Mouse (Mus musculus) CH12.LX (cell line): ENCODE measurements at regions not wholly inside any gene's neighbourhood (a gene's known extent, or its start where the extent isn't known, plus 50 kb on each side); places are given as distances from the start of the nearest gene placed in this dataset.
A peak's percentile ranks its signal among the peaks of the same experiment; 100 is the strongest.

Source experiments
- DNase-seq: peaks from one replicate; pipeline ENCODE4 v3.0.0-alpha.2; 2013; ENCODE audit errors: extremely low read depth
- H3K27ac ChIP-seq: 2 replicates; pipeline ENCODE4 v1.5.1; 2012; ENCODE audit warnings: low read depth, mild to moderate bottlenecking, control low read depth, moderate library complexity; ENCODE audit not compliant: insufficient read depth
- H3K27me3 ChIP-seq: replicated peaks from 2 replicates; pipeline ENCODE3; 2012; ENCODE audit warnings: inconsistent platforms
- H3K36me3 ChIP-seq, 2 experiments: replicated peaks in 1 of 2; 2 replicates each; pipeline versions ENCODE3 to v1.6.1; 2012; ENCODE audit warnings: inconsistent platforms in 1 of 2, low read length in 1 of 2, mild to moderate bottlenecking in 1 of 2, mixed read lengths in 1 of 2, moderate library complexity in 1 of 2; ENCODE audit not compliant: control insufficient read depth in 1 of 2, insufficient read depth in 1 of 2
- H3K4me1 ChIP-seq, 2 experiments: 2 replicates each; pipeline ENCODE4 v1.6.1; 2012; ENCODE audit warnings: inconsistent platforms in 1 of 2, moderate library complexity in 1 of 2; ENCODE audit not compliant: insufficient read depth in 2 of 2, control insufficient read depth in 1 of 2
- H3K4me2 ChIP-seq: 2 replicates; pipeline ENCODE4 v1.6.1; 2012; ENCODE audit warnings: low read depth, mild to moderate bottlenecking, control low read depth; ENCODE audit not compliant: poor library complexity, insufficient read depth, severe bottlenecking
- H3K4me3 ChIP-seq, 3 experiments: fragments of 150-350 bp in 1 of 3; sonication (generic) in 1 of 3; replicated peaks in 1 of 3; 2 replicates each; pipeline versions ENCODE3 to v1.5.1; 2011 to 2012; ENCODE audit warnings: low read depth in 2 of 3, low read length in 2 of 3, mild to moderate bottlenecking in 2 of 3, moderate library complexity in 2 of 3, control low read depth in 1 of 3, improper control_type of control experiment in 1 of 3, inconsistent platforms in 1 of 3, mixed read lengths in 1 of 3; ENCODE audit not compliant: poor library complexity in 1 of 3
- H3K79me2 ChIP-seq: replicated peaks from 2 replicates; pipeline ENCODE4 v1.6.1; 2012; ENCODE audit warnings: mild to moderate bottlenecking, moderate library complexity; ENCODE audit not compliant: control insufficient read depth, poor library complexity, insufficient read depth, severe bottlenecking; ENCODE audit errors: extremely low read depth
- H3K9ac ChIP-seq: 2 replicates; pipeline ENCODE4 v1.6.1; 2012; ENCODE audit warnings: low read depth, mild to moderate bottlenecking, control low read depth, moderate library complexity; ENCODE audit not compliant: insufficient read depth
- H3K9me3 ChIP-seq: replicated peaks from 2 replicates; pipeline ENCODE3; 2012; ENCODE audit warnings: low read length, inconsistent platforms, mixed read lengths
- CHD1 ChIP-seq: IDR thresholded peaks from 2 replicates; pipeline ENCODE4 v1.6.1; 2012; ENCODE audit warnings: low read depth, low read length, improper control_type of control experiment, inconsistent platforms
- CHD2 ChIP-seq: IDR thresholded peaks from 2 replicates; pipeline ENCODE4 v1.6.1; 2011; ENCODE audit warnings: low read length, improper control_type of control experiment
- E2F4 ChIP-seq: IDR thresholded peaks from 2 replicates; pipeline ENCODE4 v1.6.1; 2011; ENCODE audit warnings: low read depth, low read length, improper control_type of control experiment; ENCODE audit not compliant: insufficient replicate concordance
- ELF1 ChIP-seq: IDR thresholded peaks from 2 replicates; pipeline ENCODE4 v1.6.1; 2014; ENCODE audit warnings: low read depth, mild to moderate bottlenecking, inconsistent platforms, low read length, improper control_type of control experiment
- EP300 ChIP-seq: IDR thresholded peaks from 2 replicates; pipeline ENCODE4 v1.6.1; 2011; ENCODE audit warnings: low read length, improper control_type of control experiment
- ETS1 ChIP-seq: conservative IDR thresholded peaks from 2 replicates; pipeline ENCODE4 v1.6.1; 2012; ENCODE audit warnings: low read depth, mild to moderate bottlenecking, inconsistent platforms, low read length, improper control_type of control experiment, moderate library complexity
- HCFC1 ChIP-seq: IDR thresholded peaks from 2 replicates; pipeline ENCODE4 v1.6.1; 2012; ENCODE audit warnings: low read depth, mild to moderate bottlenecking, inconsistent platforms, low read length, improper control_type of control experiment
- JUN ChIP-seq: IDR thresholded peaks from 2 replicates; pipeline ENCODE4 v1.6.1; 2011; ENCODE audit warnings: low read depth, mild to moderate bottlenecking, low read length, improper control_type of control experiment, moderate library complexity; ENCODE audit not compliant: insufficient read depth
- JUND ChIP-seq: conservative IDR thresholded peaks from 2 replicates; pipeline ENCODE4 v1.6.1; 2011; ENCODE audit warnings: low read depth, low read length, improper control_type of control experiment
- MAFK ChIP-seq: IDR thresholded peaks from 2 replicates; pipeline ENCODE4 v1.6.1; 2011; ENCODE audit warnings: low read length, improper control_type of control experiment; ENCODE audit not compliant: insufficient replicate concordance
- MAX ChIP-seq: IDR thresholded peaks from 2 replicates; pipeline ENCODE4 v1.6.1; 2011; ENCODE audit warnings: low read length, improper control_type of control experiment
- MAZ ChIP-seq: IDR thresholded peaks from 2 replicates; pipeline ENCODE4 v1.6.1; 2012; ENCODE audit warnings: low read depth, mild to moderate bottlenecking, inconsistent platforms, low read length, improper control_type of control experiment, moderate library complexity
- MYC ChIP-seq: IDR thresholded peaks from 2 replicates; pipeline ENCODE4 v1.6.1; 2011; ENCODE audit warnings: low read depth, mild to moderate bottlenecking, improper control_type of control experiment, low read length
- NELFE ChIP-seq: IDR thresholded peaks from 2 replicates; pipeline ENCODE4 v1.6.1; 2011; ENCODE audit warnings: low read depth, low read length, improper control_type of control experiment
- NRF1 ChIP-seq: IDR thresholded peaks from 2 replicates; pipeline ENCODE4 v1.6.1; 2014; ENCODE audit warnings: low read depth, mild to moderate bottlenecking, inconsistent platforms, low read length, improper control_type of control experiment, moderate library complexity
- PAX5 ChIP-seq: IDR thresholded peaks from 2 replicates; pipeline ENCODE4 v1.6.1; 2012; ENCODE audit warnings: low read length, inconsistent platforms, mixed read lengths
- POLR2A ChIP-seq: IDR thresholded peaks from 2 replicates; pipeline ENCODE4 v1.6.1; 2011; ENCODE audit warnings: low read depth, mild to moderate bottlenecking, improper control_type of control experiment, low read length
- POLR2AphosphoS2 ChIP-seq: IDR thresholded peaks from 2 replicates; pipeline ENCODE4 v1.6.1; 2011; ENCODE audit warnings: low read depth, low read length, improper control_type of control experiment
- RAD21 ChIP-seq: IDR thresholded peaks from 2 replicates; pipeline ENCODE4 v1.6.1; 2011; ENCODE audit warnings: low read depth, mild to moderate bottlenecking, low read length, improper control_type of control experiment, moderate library complexity
- RCOR1 ChIP-seq: conservative IDR thresholded peaks from 2 replicates; pipeline ENCODE4 v1.6.1; 2012; ENCODE audit warnings: low read depth, mild to moderate bottlenecking, inconsistent platforms, low read length, improper control_type of control experiment
- SIN3A ChIP-seq: IDR thresholded peaks from 2 replicates; pipeline ENCODE4 v1.6.1; 2012; ENCODE audit warnings: low read length, improper control_type of control experiment, inconsistent platforms
- TBP ChIP-seq: conservative IDR thresholded peaks from 2 replicates; pipeline ENCODE4 v1.6.1; 2011; ENCODE audit warnings: low read depth, low read length, improper control_type of control experiment
- TCF12 ChIP-seq: IDR thresholded peaks from 2 replicates; pipeline ENCODE4 v1.6.1; 2014; ENCODE audit warnings: low read depth, mild to moderate bottlenecking, inconsistent platforms, low read length, improper control_type of control experiment
- USF1 ChIP-seq: IDR thresholded peaks from 2 replicates; pipeline ENCODE4 v1.6.1; 2014; ENCODE audit warnings: low read depth, mild to moderate bottlenecking, inconsistent platforms, low read length, improper control_type of control experiment
- ZNF384 ChIP-seq: IDR thresholded peaks from 2 replicates; pipeline ENCODE4 v1.6.1; 2012; ENCODE audit warnings: low read depth, low read length, improper control_type of control experiment, inconsistent platforms
- dilution Hi-C: fragments of 300-500 bp; cut with MboI; formaldehyde crosslinking; loops from 2 replicates; pipeline ENCODE4 v1.14.3; 2020; ENCODE audit warnings: low sequenced_read_pairs; ENCODE audit not compliant: extremely low pct_unique_long_range_greater_than_20kb, extremely low pct_ligation_motif_present
- in situ Hi-C: fragments of 300-500 bp; cut with MboI; formaldehyde crosslinking; loops from 3 replicates; pipeline ENCODE4 v1.14.3; 2019; ENCODE audit warnings: low sequenced_read_pairs, low pct_ligation_motif_present, low pct_unique_long_range_greater_than_20kb, mixed read lengths

- Histone ChIP-seq H3K9me3 (no peaks in the 10 kb centered on the region), H3K27me3 (no peaks in the 10 kb centered on the region), H3K4me2 (no peak overlapping the region), H3K4me3 (no peak overlapping the region), H3K9ac (no peak overlapping the region), H3K27ac (no peak overlapping the region), H3K4me1 (peaks cover 34 to 59% of the 10 kb centered on the region in 2 experiments), H3K36me3 (no peaks in the 10 kb centered on the region), H3K79me2 (no peaks in the 10 kb centered on the region)
- in situ Hi-C loops (loop anchor here (10.0 kb wide), 1 partner anchor 54 kb away; no protein-coding TSS in a partner anchor), dilution Hi-C loops (no loop called here)
- DNase-seq = peak; percentile 27
- peak; percentile 23; the same call in 1 of the 2 replicates for TF ChIP-seq ETS1
- peak; percentile 38; the same call in 1 of the 2 replicates for TF ChIP-seq MAX
- peak; percentile 35; the same call in 1 of the 2 replicates for TF ChIP-seq CHD1
- no peak for TF ChIP-seq EP300
- TF ChIP-seq MAZ = no peak
- 0 out of 2 replicates have a peak, but pooled peaks have one; percentile 44 for TF ChIP-seq ELF1
- TF ChIP-seq JUN = 0 out of 2 replicates have a peak, but pooled peaks have one; percentile 23
- peak; percentile 43; the same call in 1 of the 2 replicates for TF ChIP-seq NRF1
Measured at GRCm38 (mm10) chr13:51328971-51329346, 79.5 kb upstream of the S1pr3 start.

GRCm38 (mm10) chr13:51329717-51330116 lies 78.7 kb upstream of the S1pr3 start:
- no peaks in the 10 kb centered on the region for H3K36me3 ChIP-seq
- no peak overlapping the region for H3K9ac ChIP-seq
- in situ Hi-C loops (loop anchor here (10.0 kb wide), 1 partner anchor 55 kb away; no protein-coding TSS in a partner anchor), dilution Hi-C loops (no loop called here)
- H3K27me3 ChIP-seq = no peaks in the 10 kb centered on the region
- H3K9me3 ChIP-seq = no peaks in the 10 kb centered on the region
- TF ChIP-seq NRF1 (no peak), NELFE (no peak), CHD2 (no peak), HCFC1 (no peak), TCF12 (no peak)
- H3K4me2 ChIP-seq = no peak overlapping the region
- H3K79me2 ChIP-seq = no peaks in the 10 kb centered on the region
- no peak for DNase-seq
- no peak overlapping the region for H3K4me3 ChIP-seq
- H3K4me1 ChIP-seq = peaks cover 29 to 51% of the 10 kb centered on the region in 2 experiments
- no peak overlapping the region for H3K27ac ChIP-seq

GRCm38 (mm10) chr13:51332271-51332670 lies 76.2 kb upstream of the S1pr3 start:
- dilution Hi-C loops = no loop called here
- in situ Hi-C loops = no loop called here
- no peak overlapping the region for H3K4me3 ChIP-seq

More at GRCm38 (mm10) chr13:51332271-51332670, 76.2 kb upstream of the S1pr3 start:
- no peak overlapping the region for H3K27ac ChIP-seq
- H3K36me3 ChIP-seq = no peaks in the 10 kb centered on the region
- H3K9me3 ChIP-seq = no peaks in the 10 kb centered on the region
- H3K9ac ChIP-seq = no peak overlapping the region
- TF ChIP-seq NRF1 (no peak), SIN3A (no peak), JUND (no peak), ELF1 (no peak), MAX (no peak), JUN (no peak), MYC (no peak), TCF12 (no peak), TBP (no peak), USF1 (no peak), RAD21 (no peak), POLR2A (no peak), E2F4 (no peak), POLR2AphosphoS2 (no peak), ETS1 (no peak), PAX5 (no peak), ZNF384 (no peak), RCOR1 (no peak), MAFK (no peak)
- no peaks in the 10 kb centered on the region for H3K27me3 ChIP-seq
- no peak for DNase-seq
- H3K4me2 ChIP-seq = no peak overlapping the region
- H3K79me2 ChIP-seq = no peaks in the 10 kb centered on the region
- peaks cover 18 to 29% of the 10 kb centered on the region in 2 experiments for H3K4me1 ChIP-seq
